Mouse (Mus musculus): Measurements from ENCODE around the gene Setd1b. TPM values are rescaled to one million over a fixed set of nuclear protein-coding genes. Genes with fewer than 3 reads are reported as not detected.
A peak's percentile ranks its signal among the peaks of the same experiment; 100 is the strongest.

Setd1b gene
- polyA plus RNA-seq, 1 experiment from 2014 or later, result 7.4 TPM

DNA sequence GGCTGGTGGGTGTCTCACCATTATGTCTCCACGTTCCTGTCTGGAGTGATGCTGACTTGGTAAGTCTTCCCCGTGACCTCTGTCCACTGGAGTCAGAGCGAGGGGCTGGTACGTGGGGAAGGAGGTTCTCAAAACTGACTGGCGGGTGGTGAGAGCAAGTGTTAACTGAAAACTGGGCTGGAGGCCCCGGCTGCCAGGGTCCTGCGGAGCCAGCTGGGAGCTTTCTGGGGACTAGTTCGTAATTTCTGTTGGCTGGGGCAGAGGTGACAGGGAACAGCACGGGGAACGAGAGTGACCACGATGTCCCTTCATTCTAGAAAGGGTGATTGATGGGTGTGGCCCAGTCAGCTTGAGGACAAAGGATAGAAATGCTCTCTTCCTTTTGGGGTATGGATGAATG lies 27.9 kb upstream of the Setd1b start:
- no peaks in the 10 kb centered on the region for H3K9me3 ChIP-seq (replicated peaks)
- H3K4me2 ChIP-seq, result no peak overlapping the region
- ATAC-seq (ENCODE audit: insufficient number of reproducible peaks, low FRiP score), result no peak
- H3K27ac ChIP-seq (ENCODE audit: poor library complexity, severe bottlenecking), result no peak overlapping the region
- H3K9ac ChIP-seq, result no peak overlapping the region
- WGBS, result 69% methylated on average over 11 of the region's 11 CpGs
- peaks cover 12% of the 10 kb centered on the region; the same call in 1 of the 2 replicates for H3K36me3 ChIP-seq
- peaks cover 14% of the 10 kb centered on the region for H3K4me1 ChIP-seq (replicated peaks)
- H3K27me3 ChIP-seq (replicated peaks), result no peaks in the 10 kb centered on the region
- H3K4me3 ChIP-seq, result no peak overlapping the region

- Histone ChIP-seq H3K4me2 (no peak overlapping the region), H3K9me3 (replicated peaks) (no peaks in the 10 kb centered on the region), H3K27me3 (replicated peaks) (no peaks in the 10 kb centered on the region), H3K4me1 (replicated peaks) (0 out of 2 replicates have a peak, but pooled peaks cover 6% of the 10 kb centered on the region), H3K36me3 (peaks cover 12% of the 10 kb centered on the region; the same call in 1 of the 2 replicates), H3K4me3 (no peak overlapping the region), H3K9ac (no peak overlapping the region), H3K27ac (ENCODE audit: poor library complexity, severe bottlenecking) (no peak overlapping the region)
- no peak for ATAC-seq (ENCODE audit: insufficient number of reproducible peaks, low FRiP score)
- WGBS, result 42% methylated on average over 7 of the region's 7 CpGs
Measured at GRCm38 (mm10) chr5:123114924-123115323, 27.1 kb upstream of the Setd1b start.

DNA sequence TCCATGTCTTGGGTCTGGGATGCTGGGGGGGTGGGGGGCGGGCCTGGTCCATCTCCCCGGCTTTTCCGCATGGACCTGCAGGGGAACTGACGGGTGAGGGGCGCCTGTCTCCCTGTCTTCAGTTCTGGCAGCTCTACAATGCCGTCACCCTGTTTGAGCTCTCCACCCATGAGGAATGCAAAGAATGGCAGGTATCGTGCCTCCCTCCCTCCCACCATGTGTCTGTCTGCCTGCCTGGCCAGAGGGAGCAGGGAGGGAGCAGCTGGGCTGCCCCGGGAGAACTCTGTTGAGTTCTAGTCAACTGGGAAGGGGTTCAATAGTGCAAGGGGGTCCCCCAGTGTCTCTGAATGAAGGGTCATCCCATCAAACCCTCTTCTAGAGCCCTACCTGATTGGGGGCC lies 25.9 kb upstream of the Setd1b start:
- Histone ChIP-seq H3K4me1 (replicated peaks) (0 out of 2 replicates have a peak, but pooled peaks cover 5% of the 10 kb centered on the region), H3K9me3 (replicated peaks) (no peaks in the 10 kb centered on the region), H3K27ac (ENCODE audit: poor library complexity, severe bottlenecking) (no peak overlapping the region), H3K9ac (peak overlapping the region; percentile 14; the same call in 1 of the 2 replicates), H3K4me3 (no peak overlapping the region), H3K4me2 (no peak overlapping the region), H3K27me3 (replicated peaks) (no peaks in the 10 kb centered on the region), H3K36me3 (peaks cover 12% of the 10 kb centered on the region; the same call in 1 of the 2 replicates)
- ATAC-seq (ENCODE audit: insufficient number of reproducible peaks, low FRiP score), result no peak
- WGBS, result 44% methylated on average over 8 of the region's 8 CpGs

GRCm38 (mm10) chr5:123117257-123117656 lies 24.7 kb upstream of the Setd1b start:
- Histone ChIP-seq H3K4me1 (replicated peaks) (0 out of 2 replicates have a peak, but pooled peaks cover 5% of the 10 kb centered on the region), H3K9me3 (replicated peaks) (peaks cover 2% of the 10 kb centered on the region), H3K4me2 (no peak overlapping the region), H3K36me3 (peaks cover 8% of the 10 kb centered on the region; the same call in 1 of the 2 replicates), H3K27me3 (replicated peaks) (no peaks in the 10 kb centered on the region), H3K4me3 (no peak overlapping the region), H3K27ac (ENCODE audit: poor library complexity, severe bottlenecking) (no peak overlapping the region), H3K9ac (no peak overlapping the region)
- WGBS, result 17% methylated on average over 10 of the region's 10 CpGs
- ATAC-seq (ENCODE audit: insufficient number of reproducible peaks, low FRiP score), result peak; percentile 56; the same call in 1 of the 2 replicates

DNA sequence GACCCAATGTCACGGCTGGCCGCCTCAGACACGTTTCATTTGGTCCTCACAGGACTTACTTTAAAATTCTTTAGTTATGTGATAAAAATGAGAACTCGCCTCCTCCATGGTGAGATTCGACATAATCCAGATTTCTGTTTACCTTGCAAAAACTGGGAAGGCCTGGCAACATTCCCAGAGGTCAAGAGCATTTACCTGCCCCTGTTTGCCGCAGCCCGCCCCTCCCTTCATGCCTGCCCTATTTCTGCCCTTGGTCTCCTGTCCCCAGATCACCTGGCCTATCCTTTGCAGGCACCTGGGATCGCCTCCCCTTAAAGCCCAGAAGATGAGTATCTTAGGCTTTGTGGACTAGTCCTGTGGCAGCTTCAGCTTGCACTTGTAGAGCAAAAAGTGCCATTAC lies 24.2 kb upstream of the Setd1b start:
- 76% methylated on average over 8 of the region's 8 CpGs for WGBS
- no peak overlapping the region for H3K9ac ChIP-seq
- no peak for ATAC-seq (ENCODE audit: insufficient number of reproducible peaks, low FRiP score)
- peaks cover 5% of the 10 kb centered on the region for H3K9me3 ChIP-seq (replicated peaks)
- peaks cover 8% of the 10 kb centered on the region; the same call in 1 of the 2 replicates for H3K36me3 ChIP-seq
- H3K4me2 ChIP-seq, result no peak overlapping the region
- 0 out of 2 replicates have a peak, but pooled peaks cover 5% of the 10 kb centered on the region for H3K4me1 ChIP-seq (replicated peaks)
- H3K27ac ChIP-seq (ENCODE audit: poor library complexity, severe bottlenecking), result no peak overlapping the region
- no peaks in the 10 kb centered on the region for H3K27me3 ChIP-seq (replicated peaks)
- H3K4me3 ChIP-seq, result no peak overlapping the region

- Histone ChIP-seq H3K9me3 (replicated peaks) (peaks cover 5% of the 10 kb centered on the region), H3K27me3 (replicated peaks) (no peaks in the 10 kb centered on the region), H3K36me3 (peaks cover 8% of the 10 kb centered on the region; the same call in 1 of the 2 replicates), H3K4me3 (no peak overlapping the region), H3K4me1 (replicated peaks) (0 out of 2 replicates have a peak, but pooled peaks cover 5% of the 10 kb centered on the region), H3K27ac (ENCODE audit: poor library complexity, severe bottlenecking) (peak overlapping the region; percentile 3; the same call in 1 of the 2 replicates), H3K9ac (no peak overlapping the region), H3K4me2 (no peak overlapping the region)
- 57% methylated on average over 10 of the region's 10 CpGs for WGBS
- ATAC-seq (ENCODE audit: insufficient number of reproducible peaks, low FRiP score), result no peak
Measured at GRCm38 (mm10) chr5:123118826-123119225, 23.2 kb upstream of the Setd1b start.

GRCm38 (mm10) chr5:123120624-123121215 lies 21.3 kb upstream of the Setd1b start:
- no peak for ATAC-seq (ENCODE audit: insufficient number of reproducible peaks, low FRiP score)
- Histone ChIP-seq H3K4me3 (no peak overlapping the region), H3K9me3 (replicated peaks) (peaks cover 5% of the 10 kb centered on the region), H3K27ac (ENCODE audit: poor library complexity, severe bottlenecking) (no peak overlapping the region), H3K4me1 (replicated peaks) (peaks cover 12% of the 10 kb centered on the region), H3K27me3 (replicated peaks) (no peaks in the 10 kb centered on the region), H3K4me2 (no peak overlapping the region), H3K36me3 (peaks cover 8% of the 10 kb centered on the region; the same call in 1 of the 2 replicates), H3K9ac (no peak overlapping the region)
- WGBS, result 77% methylated on average over 7 of the region's 7 CpGs

DNA sequence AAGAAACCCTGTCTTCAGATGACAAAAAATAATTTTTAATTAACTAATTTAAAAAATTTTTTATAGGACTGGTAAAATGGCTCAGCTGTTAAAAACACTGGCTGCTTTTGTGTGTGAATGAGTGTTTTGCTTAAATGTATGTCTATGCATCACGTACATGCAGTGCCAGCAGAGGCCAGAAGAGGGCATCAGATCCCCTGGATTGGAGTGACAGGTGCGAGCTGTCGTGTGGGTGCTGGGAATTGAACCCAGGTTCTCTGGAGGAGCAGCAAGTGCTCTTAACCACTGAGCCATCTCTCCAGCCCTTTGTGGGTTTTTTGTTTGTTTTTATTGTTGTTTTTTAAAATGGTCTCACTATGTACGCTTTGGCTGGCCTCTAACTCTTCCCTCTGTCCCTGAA lies 19.8 kb upstream of the Setd1b start:
- Histone ChIP-seq H3K27ac (ENCODE audit: poor library complexity, severe bottlenecking) (no peak overlapping the region), H3K4me2 (no peak overlapping the region), H3K4me1 (replicated peaks) (peaks cover 13% of the 10 kb centered on the region), H3K9ac (no peak overlapping the region), H3K9me3 (replicated peaks) (peaks cover 5% of the 10 kb centered on the region), H3K36me3 (0 out of 2 replicates have a peak, but pooled peaks cover under 1% of the 10 kb centered on the region), H3K27me3 (replicated peaks) (no peaks in the 10 kb centered on the region), H3K4me3 (no peak overlapping the region)
- WGBS, result 82% methylated on average over 4 of the region's 4 CpGs
- no peak for ATAC-seq (ENCODE audit: insufficient number of reproducible peaks, low FRiP score)

GRCm38 (mm10) chr5:123125105-123125504 lies 16.9 kb upstream of the Setd1b start:
- Histone ChIP-seq H3K36me3 (no peaks in the 10 kb centered on the region), H3K4me3 (no peak overlapping the region), H3K27me3 (replicated peaks) (no peaks in the 10 kb centered on the region), H3K9ac (no peak overlapping the region), H3K4me1 (replicated peaks) (peaks cover 22% of the 10 kb centered on the region), H3K9me3 (replicated peaks) (peaks cover 5% of the 10 kb centered on the region), H3K4me2 (no peak overlapping the region), H3K27ac (ENCODE audit: poor library complexity, severe bottlenecking) (no peak overlapping the region)
- WGBS, result 78% methylated on average over 6 of the region's 6 CpGs
- no peak for ATAC-seq (ENCODE audit: insufficient number of reproducible peaks, low FRiP score)

- 64% methylated on average over 18 of the region's 18 CpGs for WGBS
- H3K4me1 ChIP-seq (replicated peaks), result peaks cover 22% of the 10 kb centered on the region
- no peak for ATAC-seq (ENCODE audit: insufficient number of reproducible peaks, low FRiP score)
- H3K27ac ChIP-seq (ENCODE audit: poor library complexity, severe bottlenecking), result no peak overlapping the region
- H3K9ac ChIP-seq, result peak overlapping the region; percentile 22; the same call in 1 of the 2 replicates
- no peak overlapping the region for H3K4me3 ChIP-seq
- no peaks in the 10 kb centered on the region for H3K36me3 ChIP-seq
- no peak overlapping the region for H3K4me2 ChIP-seq
- H3K27me3 ChIP-seq (replicated peaks), result no peaks in the 10 kb centered on the region
- H3K9me3 ChIP-seq (replicated peaks), result peaks cover 5% of the 10 kb centered on the region
Measured at GRCm38 (mm10) chr5:123125638-123126406, 16.2 kb upstream of the Setd1b start.

- no peak overlapping the region for H3K4me3 ChIP-seq
- no peak overlapping the region for H3K9ac ChIP-seq
- no peak overlapping the region for H3K27ac ChIP-seq (ENCODE audit: poor library complexity, severe bottlenecking)
- H3K4me1 ChIP-seq (replicated peaks), result peaks cover 27% of the 10 kb centered on the region
- ATAC-seq (ENCODE audit: insufficient number of reproducible peaks, low FRiP score), result no peak
- H3K36me3 ChIP-seq, result no peaks in the 10 kb centered on the region
- 60% methylated on average over 6 of the region's 6 CpGs for WGBS
- H3K4me2 ChIP-seq, result no peak overlapping the region
- no peaks in the 10 kb centered on the region for H3K27me3 ChIP-seq (replicated peaks)
- peaks cover 5% of the 10 kb centered on the region for H3K9me3 ChIP-seq (replicated peaks)
Measured at GRCm38 (mm10) chr5:123127031-123127430, 15.0 kb upstream of the Setd1b start.
